Mouse (Mus musculus) cerebellum, adult 2 months (tissue): ENCODE data around the gene D330020A13Rik.

ENCODE experiments used
- CTCF ChIP-seq: fragments of 200-500 bp; IDR thresholded peaks from 2 replicates; pipeline ENCODE4 v1.5.1; 2011; ENCODE audit warnings: low read depth, mild to moderate bottlenecking, control low read depth, low read length, moderate library complexity, borderline replicate concordance; ENCODE audit not compliant: insufficient read depth
- POLR2A ChIP-seq: fragments of 200-500 bp; IDR thresholded peaks from 2 replicates; pipeline ENCODE4 v1.6.1; 2011; ENCODE audit warnings: low read length, control low read depth, borderline replicate concordance; ENCODE audit not compliant: insufficient read depth

DNA sequence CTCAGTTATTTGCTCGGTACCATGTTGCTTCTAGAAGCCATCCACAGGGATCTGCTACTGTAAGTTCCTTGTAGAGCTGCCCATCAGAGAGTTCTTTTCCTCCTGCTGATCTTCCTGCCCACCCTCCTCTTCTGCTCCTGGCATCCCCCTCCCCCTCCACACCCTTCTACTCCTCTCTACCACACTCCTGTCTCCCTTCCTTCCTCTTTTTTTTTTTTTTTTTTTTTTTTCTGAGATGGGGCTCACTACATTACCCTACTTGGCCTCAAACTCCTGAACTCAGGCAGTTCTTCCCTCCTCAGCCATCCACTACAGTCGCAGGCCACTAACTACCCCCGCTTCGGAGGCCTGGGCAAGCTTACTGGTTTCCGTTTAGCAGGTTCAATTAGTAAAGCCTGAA is 18.3 kb downstream of the D330020A13Rik start:
- no peak for TF ChIP-seq CTCF
- TF ChIP-seq POLR2A: no peak
